Mouse (Mus musculus): ENCODE measurements around the gene Btn1a1.
A peak's percentile ranks its signal among the peaks of the same experiment; 100 is the strongest.

Gene Btn1a1

GRCm38 (mm10) chr13:23483153-23483552, 17.5 kb upstream of the Btn1a1 start:
- DNase-seq (ENCODE audit: low spot score in 2 of 2): no peak

DNA sequence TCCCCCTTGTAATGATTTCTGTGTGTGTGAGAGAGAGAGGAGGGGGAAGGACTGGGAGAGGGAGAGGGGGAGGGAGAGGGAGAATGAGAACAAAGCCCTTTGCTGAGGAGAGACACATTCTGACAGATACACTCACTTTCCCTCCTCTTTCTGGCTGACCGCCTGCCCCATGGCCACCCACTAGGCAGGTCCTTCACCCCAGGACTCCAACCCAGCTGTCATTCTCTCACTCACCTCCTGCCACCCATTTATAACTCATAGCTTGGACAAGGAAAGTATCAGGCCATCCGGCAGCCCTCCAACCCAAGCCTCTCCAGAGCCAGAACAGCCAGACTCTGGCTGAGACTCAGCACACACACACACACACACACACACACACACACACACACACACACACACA, 10.0 kb upstream of the Btn1a1 start:
- no peak for DNase-seq (ENCODE audit: low spot score in 2 of 2)

GRCm38 (mm10) chr13:23466911-23467310, 1.2 kb upstream of the Btn1a1 start:
- DNase-seq (ENCODE audit: low spot score in 2 of 2): peak in 1 of 2 experiments; percentile 78

DNA sequence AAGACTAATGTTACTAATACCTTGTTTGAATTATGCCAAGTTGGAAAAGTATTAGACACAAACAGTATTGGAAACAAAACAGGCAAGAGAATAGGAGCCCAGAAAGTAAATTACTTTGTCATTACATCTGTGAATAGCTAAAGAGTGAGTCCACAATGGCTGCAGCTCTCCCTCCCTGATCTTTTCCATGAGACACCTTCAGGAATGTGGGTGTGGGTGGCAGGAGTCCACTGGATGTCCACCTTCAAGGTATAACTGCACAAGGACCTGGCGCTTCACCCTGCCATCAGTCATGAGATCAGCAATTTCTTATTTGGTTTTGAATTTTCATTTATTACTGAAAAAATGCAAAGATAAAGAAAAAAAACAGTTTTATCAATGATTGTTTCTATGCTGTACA, 605 bp upstream of the Btn1a1 start:
- DNase-seq (ENCODE audit: low spot score in 2 of 2): no peak

- DNase-seq (ENCODE audit: low spot score in 2 of 2): no peak
These were observed 797 bp downstream of the Btn1a1 start for GRCm38 (mm10) chr13:23464841-23465366.

DNA sequence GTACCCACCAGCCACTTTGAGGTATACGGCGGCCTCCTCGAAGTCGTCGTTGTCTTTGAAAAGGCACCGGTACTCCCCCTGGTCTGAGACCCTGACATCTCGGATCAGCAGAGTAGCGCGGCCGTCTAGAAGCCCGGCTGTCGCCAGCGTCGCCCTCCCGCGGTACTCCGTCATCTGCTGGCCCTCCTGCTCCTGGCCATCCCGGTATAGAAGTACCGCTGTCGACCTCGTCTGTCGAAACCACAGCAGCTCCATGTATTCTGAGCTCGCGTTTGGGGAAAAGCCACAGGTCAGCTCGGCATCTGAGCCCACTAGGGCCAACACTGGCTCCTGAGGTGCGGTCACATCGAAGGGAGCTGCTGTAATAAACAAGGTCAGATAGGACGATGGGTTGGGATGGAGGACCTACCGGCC, 1.5 kb downstream of the Btn1a1 start:
- DNase-seq (ENCODE audit: low spot score in 2 of 2): no peak

DNA sequence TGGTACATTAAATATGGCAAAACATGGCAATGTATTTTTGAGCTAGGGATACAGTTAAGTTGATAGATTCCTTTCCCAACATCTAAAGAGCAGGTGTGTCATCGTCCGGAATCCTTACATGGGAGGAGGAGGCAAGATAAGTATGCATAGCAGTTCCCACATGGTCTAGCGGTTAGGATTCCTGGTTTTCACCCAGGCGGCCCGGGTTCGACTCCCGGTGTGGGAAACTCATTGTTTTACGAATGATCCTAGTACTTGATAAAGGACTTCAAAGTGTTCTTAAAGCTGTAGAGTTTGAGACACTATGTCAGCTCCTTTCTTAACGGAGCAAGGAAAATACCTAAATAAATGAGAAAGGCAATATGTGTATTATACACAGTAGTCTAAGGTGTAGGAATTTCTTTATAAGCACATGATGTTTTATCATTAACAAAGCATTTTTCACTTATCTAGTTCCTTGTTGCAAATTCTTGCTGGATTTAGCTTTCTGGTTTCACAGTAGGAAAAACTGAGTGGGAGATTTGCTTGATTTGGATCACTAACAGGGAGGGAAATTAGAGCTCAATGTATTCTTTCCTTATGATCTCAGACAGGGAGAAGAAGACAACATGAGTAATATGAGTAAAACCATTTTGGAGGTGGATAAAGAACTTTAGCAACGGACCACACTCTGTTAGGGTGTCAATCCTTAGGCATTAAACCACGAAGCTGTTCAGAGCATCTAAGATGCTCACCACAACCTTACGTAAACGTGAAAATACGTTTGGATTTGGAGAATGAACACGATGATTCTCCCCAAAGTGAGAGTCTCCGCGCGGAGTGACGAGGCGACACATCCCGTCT, 2.1 kb downstream of the Btn1a1 start:
- DNase-seq (ENCODE audit: low spot score in 2 of 2): peak in 1 of 2 experiments; percentile 91

DNA sequence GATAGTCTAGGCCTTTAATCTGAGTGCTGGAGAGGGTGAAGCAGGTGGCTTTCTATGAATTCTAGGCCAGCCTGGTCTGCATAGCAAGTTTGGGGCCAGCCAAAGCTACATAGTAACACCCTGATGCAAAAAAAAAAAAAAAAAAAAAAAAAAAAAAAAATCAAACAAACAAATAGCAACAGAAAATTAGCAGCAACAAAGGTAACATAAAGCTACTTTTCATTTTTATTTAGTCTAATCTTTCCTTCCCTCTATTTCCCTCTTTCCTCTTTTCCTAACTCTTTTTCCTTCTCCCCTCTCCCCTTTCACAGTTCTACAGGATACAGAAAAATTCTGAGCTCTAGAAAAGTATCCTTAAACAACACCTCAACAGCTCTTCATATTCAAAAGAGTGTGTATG, 3.0 kb downstream of the Btn1a1 start:
- no peak for DNase-seq (ENCODE audit: low spot score in 2 of 2)

- DNase-seq (ENCODE audit: low spot score in 2 of 2): no peak
These were observed 3.6 kb downstream of the Btn1a1 start for GRCm38 (mm10) chr13:23462063-23462462.

- no peak for DNase-seq (ENCODE audit: low spot score in 2 of 2)
These were observed 6.3 kb downstream of the Btn1a1 start for GRCm38 (mm10) chr13:23459264-23459846.

DNA sequence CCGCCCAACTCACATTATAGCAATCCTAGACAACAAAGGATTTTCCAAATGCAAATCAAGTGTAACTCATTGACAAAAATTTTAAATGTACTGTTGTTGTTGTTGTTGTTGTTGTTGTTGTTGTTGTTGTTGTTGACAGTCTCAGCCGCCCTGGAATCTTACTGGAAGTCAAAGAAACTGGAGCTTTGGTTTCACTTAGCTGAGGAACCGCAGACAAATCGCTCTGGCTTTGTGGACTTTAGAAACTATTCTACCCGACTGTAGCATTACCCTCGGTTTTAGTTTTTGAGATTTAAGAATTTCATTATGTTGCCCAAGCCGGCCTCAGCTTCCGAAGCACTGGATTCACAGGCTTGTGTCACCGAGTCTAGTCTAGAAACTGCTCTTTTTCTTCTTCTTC, 11.8 kb downstream of the Btn1a1 start:
- DNase-seq (ENCODE audit: low spot score in 2 of 2): no peak

- DNase-seq (ENCODE audit: low spot score in 2 of 2): peak in 1 of 2 experiments; percentile 90
These were observed 12.3 kb downstream of the Btn1a1 start for GRCm38 (mm10) chr13:23453362-23453862.

DNA sequence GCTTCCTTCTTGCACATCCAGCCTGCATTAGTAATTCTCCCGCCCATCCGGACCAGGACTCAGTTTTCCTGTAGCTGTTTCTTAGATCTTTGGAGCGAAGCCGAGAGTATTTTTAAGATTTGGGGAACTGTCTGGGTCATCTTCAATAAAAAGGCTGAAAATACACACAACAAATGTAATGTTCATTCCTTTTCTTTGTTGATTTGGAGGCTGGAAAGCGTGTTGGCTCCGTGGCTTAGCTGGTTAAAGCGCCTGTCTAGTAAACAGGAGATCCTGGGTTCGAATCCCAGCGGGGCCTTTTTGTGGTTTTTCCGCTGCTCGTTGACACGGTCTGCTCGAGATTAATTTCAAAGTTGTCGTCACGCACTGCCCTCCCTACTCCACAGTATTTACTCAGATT, 15.3 kb downstream of the Btn1a1 start:
- DNase-seq (ENCODE audit: low spot score in 2 of 2): peak in 1 of 2 experiments; percentile 93

- DNase-seq (ENCODE audit: low spot score in 2 of 2): peak in 1 of 2 experiments; percentile 47
These were observed 16.2 kb downstream of the Btn1a1 start for GRCm38 (mm10) chr13:23449235-23450095.

DNA sequence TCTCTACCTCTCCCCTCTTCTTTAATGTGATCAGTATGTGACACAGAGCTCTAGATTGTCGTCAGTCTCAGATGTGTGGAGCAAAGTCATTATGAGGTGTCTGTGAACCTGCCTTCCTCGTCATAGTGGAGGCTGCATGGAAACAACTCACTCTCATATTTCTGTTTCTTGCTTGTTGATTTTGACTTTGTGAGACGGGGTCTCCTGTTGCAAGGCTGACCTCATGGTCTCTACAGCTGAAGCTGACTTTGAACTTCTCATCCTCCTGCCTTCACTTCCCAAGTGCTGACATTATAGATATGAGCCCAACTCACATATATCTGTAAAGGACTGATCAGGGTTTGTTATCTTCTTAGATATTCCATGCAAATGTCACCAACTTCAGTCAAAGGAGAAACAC, 16.9 kb downstream of the Btn1a1 start:
- DNase-seq (ENCODE audit: low spot score in 2 of 2): no peak

GRCm38 (mm10) chr13:23446498-23446952, 19.2 kb downstream of the Btn1a1 start:
- peak in 1 of 2 experiments; percentile 95 for DNase-seq (ENCODE audit: low spot score in 2 of 2)

- DNase-seq (ENCODE audit: low spot score in 2 of 2): peak; percentile 81 to 97
These were observed 20.0 kb downstream of the Btn1a1 start for GRCm38 (mm10) chr13:23445561-23446320.

- no peak for DNase-seq (ENCODE audit: low spot score in 2 of 2)
These were observed 20.5 kb downstream of the Btn1a1 start for GRCm38 (mm10) chr13:23445156-23445555.

DNA sequence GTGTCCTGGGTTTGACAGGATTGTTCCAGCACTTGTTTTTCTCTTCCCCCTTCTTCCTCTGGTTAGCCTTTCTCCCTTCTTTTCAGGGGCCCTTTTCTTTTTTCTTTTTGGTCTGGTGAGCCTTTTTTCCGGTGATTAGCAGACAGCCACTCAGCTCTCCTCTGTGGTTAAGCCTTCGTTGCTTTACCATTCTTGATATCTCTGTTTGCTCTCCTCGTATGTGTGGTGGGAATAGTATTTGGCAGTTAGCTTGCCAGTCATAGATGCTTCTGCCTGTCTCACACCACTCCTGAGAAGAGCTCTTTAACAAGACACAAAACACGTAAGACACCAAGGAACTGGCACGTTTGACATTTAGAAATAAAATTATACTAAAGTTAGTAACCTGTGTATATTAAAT, 21.2 kb downstream of the Btn1a1 start:
- no peak for DNase-seq (ENCODE audit: low spot score in 2 of 2)

GRCm38 (mm10) chr13:23439901-23440300, 25.8 kb downstream of the Btn1a1 start:
- DNase-seq (ENCODE audit: low spot score in 2 of 2): no peak

DNA sequence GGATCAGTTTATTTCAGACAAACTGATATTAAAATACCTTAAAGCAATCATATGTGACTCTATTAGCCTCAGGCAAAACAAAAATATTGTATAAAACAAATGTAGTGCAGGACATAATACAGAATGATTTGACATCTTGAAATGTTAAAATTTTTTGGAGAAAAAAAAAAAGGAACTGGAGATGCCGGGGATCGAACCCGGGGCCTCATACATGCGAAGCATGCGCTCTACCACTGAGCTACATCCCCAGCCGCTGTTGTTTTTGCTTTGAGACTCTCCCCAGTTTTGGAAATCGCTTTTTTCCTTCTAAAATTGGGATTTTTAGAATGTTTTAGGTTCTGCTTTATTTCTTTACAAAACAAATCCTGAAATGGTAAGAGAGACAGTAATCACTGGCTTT, 27.2 kb downstream of the Btn1a1 start:
- DNase-seq (ENCODE audit: low spot score in 2 of 2): peak in 1 of 2 experiments; percentile 65
